Mouse (Mus musculus): Measurements from ENCODE around the gene Tmem136. TPM values are rescaled to one million over a fixed set of nuclear protein-coding genes. Genes with fewer than 3 reads are reported as not detected.

Tmem136 gene
- total and polyA plus RNA-seq, 3 experiments = 0.62 to 2.0 TPM; not detected in 1

DNA sequence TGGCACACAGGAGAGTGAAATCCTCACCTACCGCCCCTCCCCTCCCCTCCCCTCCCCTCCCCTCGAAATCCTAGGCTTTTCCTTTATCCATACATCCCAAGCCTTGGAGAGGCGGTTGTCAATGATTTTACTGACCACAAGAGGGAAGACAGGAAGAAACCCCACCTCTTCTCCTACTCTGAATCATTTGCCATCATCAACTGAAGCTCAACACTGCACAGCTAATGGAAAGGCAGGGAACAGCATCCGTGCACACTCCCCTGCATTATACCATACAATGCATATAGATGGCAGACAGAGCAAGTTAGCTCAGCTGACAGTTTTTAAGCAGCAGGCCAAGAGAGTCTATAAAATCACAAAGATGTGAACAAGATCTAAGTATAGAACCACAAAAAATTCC is 45.2 kb downstream of the Tmem136 start:
- Histone ChIP-seq H3K79me2 (ENCODE audit: control insufficient read depth, insufficient read depth, low read length, poor library complexity) (peaks cover 20% of the 10 kb centered on the region), H3K4me1 (ENCODE audit: control insufficient read depth in 1 of 2, insufficient read depth in 2 of 2, low read length in 2 of 2) (0 out of 4 replicates have a peak, but pooled peaks cover 0 to 2% of the 10 kb centered on the region in 2 experiments), H3K9ac (ENCODE audit: control insufficient read depth, low read depth, low read length, poor library complexity, severe bottlenecking) (no peak overlapping the region), H3K4me3 (ENCODE audit: control insufficient read depth in 1 of 2, insufficient read depth in 1 of 2, low read depth in 2 of 2, low read length in 2 of 2) (no peak overlapping the region), H3K36me3 (ENCODE audit: control insufficient read depth in 1 of 2, insufficient read depth in 2 of 2, low read length in 2 of 2) (peaks cover 0 to 4% of the 10 kb centered on the region in 2 experiments; a peak in 2 of 4 replicates), H3K27ac (ENCODE audit: control insufficient read depth, low read depth, low read length) (no peak overlapping the region), H3K27me3 (ENCODE audit: control insufficient read depth in 1 of 2, insufficient read depth in 2 of 2, low read length in 2 of 2) (no peaks in the 10 kb centered on the region), H3K9me3 (replicated peaks; ENCODE audit: insufficient read depth, low read length) (no peaks in the 10 kb centered on the region)
- no peak for DNase-seq (ENCODE audit: low read depth, low spot score)
- TF ChIP-seq ZKSCAN1 (IDR thresholded peaks at IDR 0.05; ENCODE audit: low read depth, low read length) = no peak
- no peak for TF ChIP-seq MYC (IDR thresholded peaks at IDR 0.05; ENCODE audit: low read depth, low read length)
- no peak for TF ChIP-seq GABPA (IDR thresholded peaks at IDR 0.05; ENCODE audit: low read depth, low read length)
- no peak for TF ChIP-seq GATA1 (IDR thresholded peaks at IDR 0.05; ENCODE audit: low read depth, low read length)
- no peak for TF ChIP-seq ZC3H11A (IDR thresholded peaks at IDR 0.05; ENCODE audit: low read depth, low read length)
- no peak for TF ChIP-seq ETS1 (IDR thresholded peaks at IDR 0.05; ENCODE audit: low read depth, low read length)
- TF ChIP-seq NELFE (IDR thresholded peaks at IDR 0.05; ENCODE audit: low read depth, low read length) = no peak
- TF ChIP-seq MEF2A (IDR thresholded peaks at IDR 0.05; ENCODE audit: extremely low read depth, insufficient replicate concordance, low read depth, low read length, poor library complexity, severe bottlenecking) = no peak
- TF ChIP-seq SMC3 (IDR thresholded peaks at IDR 0.05; ENCODE audit: low read depth, low read length) = no peak
- TF ChIP-seq CHD2 (IDR thresholded peaks at IDR 0.05; ENCODE audit: low read length) = no peak
- no peak for TF ChIP-seq TCF12 (IDR thresholded peaks at IDR 0.05; ENCODE audit: low read depth, low read length)
- TF ChIP-seq KAT2A (conservative IDR thresholded peaks at IDR 0.05; ENCODE audit: low read depth, low read length) = no peak
- no peak for TF ChIP-seq NRF1 (IDR thresholded peaks at IDR 0.05; ENCODE audit: insufficient read depth, low read depth, low read length, poor library complexity, severe bottlenecking)
- TF ChIP-seq MAFK (IDR thresholded peaks at IDR 0.05; ENCODE audit: borderline replicate concordance, low read depth, low read length) = no peak
- TF ChIP-seq BHLHE40 (IDR thresholded peaks at IDR 0.05; ENCODE audit: borderline replicate concordance, low read depth, low read length) = no peak
- TF ChIP-seq MXI1 (IDR thresholded peaks at IDR 0.05; ENCODE audit: low read depth, low read length) = no peak
- no peak for TF ChIP-seq E2F4 (IDR thresholded peaks at IDR 0.05; ENCODE audit: borderline replicate concordance, low read depth, low read length)
- TF ChIP-seq HCFC1 (IDR thresholded peaks at IDR 0.05; ENCODE audit: low read depth, low read length) = no peak

DNA sequence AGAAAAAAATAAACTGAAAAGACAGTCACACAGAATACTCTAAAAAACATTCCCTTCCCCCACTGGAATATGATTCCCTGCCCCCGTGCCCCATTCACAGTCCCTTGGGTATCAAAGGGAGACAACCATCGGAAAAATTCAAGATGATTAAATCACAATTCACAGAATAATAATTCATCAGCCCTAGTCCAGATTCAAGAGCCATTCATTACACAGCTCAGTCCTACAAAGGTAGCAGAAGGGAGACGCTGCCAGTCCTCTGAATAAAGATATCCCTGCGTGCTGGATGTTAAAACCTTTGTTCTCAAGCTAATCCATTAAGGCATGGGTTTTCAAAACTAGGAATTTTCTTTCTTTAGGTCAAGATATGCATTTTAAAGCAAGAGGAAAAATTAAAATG is 45.8 kb downstream of the Tmem136 start:
- Histone ChIP-seq H3K79me2 (ENCODE audit: control insufficient read depth, insufficient read depth, low read length, poor library complexity) (peaks cover 18% of the 10 kb centered on the region), H3K4me1 (ENCODE audit: control insufficient read depth in 1 of 2, insufficient read depth in 2 of 2, low read length in 2 of 2) (0 out of 4 replicates have a peak, but pooled peaks cover 0 to 2% of the 10 kb centered on the region in 2 experiments)
- DNase-seq (ENCODE audit: low read depth, low spot score) = no peak

More for the DNA sequence above, 45.8 kb downstream of the Tmem136 start:
- TF ChIP-seq MYC (IDR thresholded peaks at IDR 0.05; ENCODE audit: low read depth, low read length) = no peak
- Histone ChIP-seq H3K9ac (ENCODE audit: control insufficient read depth, low read depth, low read length, poor library complexity, severe bottlenecking) (no peak overlapping the region), H3K4me3 (ENCODE audit: control insufficient read depth in 1 of 2, insufficient read depth in 1 of 2, low read depth in 2 of 2, low read length in 2 of 2) (no peak overlapping the region), H3K36me3 (ENCODE audit: control insufficient read depth in 1 of 2, insufficient read depth in 2 of 2, low read length in 2 of 2) (peaks cover 0 to 4% of the 10 kb centered on the region in 2 experiments; a peak in 2 of 4 replicates), H3K27ac (ENCODE audit: control insufficient read depth, low read depth, low read length) (no peak overlapping the region), H3K27me3 (ENCODE audit: control insufficient read depth in 1 of 2, insufficient read depth in 2 of 2, low read length in 2 of 2) (no peaks in the 10 kb centered on the region), H3K9me3 (replicated peaks; ENCODE audit: insufficient read depth, low read length) (no peaks in the 10 kb centered on the region)
